Mouse (Mus musculus) C2C12 (cell line): Measurements from ENCODE around the gene Pik3ap1.

Experiments
- CEBPB ChIP-seq: IDR thresholded peaks from one replicate; pipeline ENCODE4 v1.6.1; 2011; ENCODE audit warnings: low read depth, mild to moderate bottlenecking, control low read depth, moderate library complexity
- CTCF ChIP-seq: IDR thresholded peaks from one replicate; pipeline ENCODE4 v1.5.1; 2011; ENCODE audit not compliant: control insufficient read depth, insufficient read depth, insufficient read length
- MAX ChIP-seq: IDR thresholded peaks from one replicate; pipeline ENCODE4 v1.6.1; 2011; ENCODE audit warnings: mild to moderate bottlenecking, control low read depth
- MYOD1 ChIP-seq: IDR thresholded peaks from one replicate; pipeline ENCODE4 v1.6.1; 2011; ENCODE audit warnings: low read depth; ENCODE audit not compliant: control insufficient read depth, insufficient read length
- USF1 ChIP-seq: IDR thresholded peaks from one replicate; pipeline ENCODE4 v1.6.1; 2011; ENCODE audit warnings: low read depth, mild to moderate bottlenecking, control low read depth, moderate library complexity

DNA sequence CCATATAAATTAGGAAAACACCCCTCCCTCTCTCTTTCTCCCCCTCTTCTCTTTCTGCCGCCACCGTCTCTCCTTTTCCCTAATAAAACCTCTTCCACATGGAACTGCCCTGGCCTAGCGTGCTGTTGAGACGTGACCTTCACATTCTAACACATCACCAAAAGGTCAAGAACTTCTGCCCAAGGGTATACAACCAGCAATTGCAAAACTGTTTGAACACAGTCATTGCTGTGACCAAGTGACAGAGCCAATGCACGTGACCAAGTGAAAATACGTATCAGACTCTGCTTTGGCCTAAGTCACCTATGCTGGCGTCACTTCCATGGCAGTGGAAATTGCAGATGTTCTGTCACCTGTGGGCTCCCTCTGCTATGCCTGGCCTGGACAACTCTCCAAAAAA is 3.3 kb upstream of the Pik3ap1 start:
- TF ChIP-seq CTCF (no peak), MYOD1 (no peak), CEBPB (no peak), MAX (no peak), USF1 (no peak)
